Mouse (Mus musculus) ES-Bruce4 (cell line): Measurements from ENCODE around the gene Bcl11b. TPM values are rescaled to one million over a fixed set of nuclear protein-coding genes. Genes with fewer than 3 reads are reported as not detected.

Experiments used
- H3K27ac ChIP-seq: 2 replicates; pipeline ENCODE4 v1.5.1; 2012; ENCODE audit warnings: low read length, inconsistent platforms; ENCODE audit not compliant: insufficient read depth
- H3K27me3 ChIP-seq: 2 replicates; pipeline ENCODE4 v1.6.1; 2012; ENCODE audit warnings: mild to moderate bottlenecking, low read length, inconsistent platforms; ENCODE audit not compliant: control insufficient read depth, poor library complexity, insufficient read depth, severe bottlenecking
- H3K36me3 ChIP-seq: 2 replicates; pipeline ENCODE4 v1.6.1; 2012; ENCODE audit warnings: inconsistent platforms, mild to moderate bottlenecking, low read length, moderate library complexity; ENCODE audit not compliant: control insufficient read depth, poor library complexity, insufficient read depth, severe bottlenecking
- H3K4me1 ChIP-seq: one replicate; pipeline ENCODE4 v1.8.1; 2011; ENCODE audit warnings: low read length; ENCODE audit not compliant: control insufficient read depth, insufficient read depth
- H3K4me3 ChIP-seq: 2 replicates; pipeline ENCODE4 v1.5.1; 2011; ENCODE audit warnings: low read depth, mild to moderate bottlenecking, low read length
- H3K9ac ChIP-seq: 2 replicates; pipeline ENCODE4 v1.6.1; 2012; ENCODE audit warnings: low read depth, mild to moderate bottlenecking, inconsistent platforms; ENCODE audit not compliant: poor library complexity, severe bottlenecking
- H3K9me3 ChIP-seq: replicated peaks from 2 replicates; pipeline ENCODE4 v1.6.1; 2012; ENCODE audit warnings: mild to moderate bottlenecking, low read length, inconsistent platforms; ENCODE audit not compliant: control insufficient read depth, poor library complexity, insufficient read depth, severe bottlenecking
- CTCF ChIP-seq: IDR thresholded peaks from one replicate; pipeline ENCODE4 v1.8.1; 2011; ENCODE audit warnings: low read depth, low read length
- EP300 ChIP-seq: IDR thresholded peaks from 2 replicates; pipeline ENCODE4 v1.6.1; 2011; ENCODE audit warnings: low read depth, low read length; ENCODE audit not compliant: insufficient read depth
- POLR2A ChIP-seq: IDR thresholded peaks from one replicate; pipeline ENCODE4 v1.8.1; 2011; ENCODE audit warnings: low read length; ENCODE audit not compliant: insufficient read depth
- polyA plus RNA-seq: library from polyadenylated mRNA; stranded (reverse); fragments of >200 nt; gene quantifications from 2 replicates; pipeline ENCODE4 v1.2.4, GENCODE M21; 2011; ENCODE audit warnings: low read depth; ENCODE audit not compliant: missing spikeins, insufficient read depth, insufficient read length

The Bcl11b gene
- polyA plus RNA-seq, 1 experiment = 0.69 TPM

DNA sequence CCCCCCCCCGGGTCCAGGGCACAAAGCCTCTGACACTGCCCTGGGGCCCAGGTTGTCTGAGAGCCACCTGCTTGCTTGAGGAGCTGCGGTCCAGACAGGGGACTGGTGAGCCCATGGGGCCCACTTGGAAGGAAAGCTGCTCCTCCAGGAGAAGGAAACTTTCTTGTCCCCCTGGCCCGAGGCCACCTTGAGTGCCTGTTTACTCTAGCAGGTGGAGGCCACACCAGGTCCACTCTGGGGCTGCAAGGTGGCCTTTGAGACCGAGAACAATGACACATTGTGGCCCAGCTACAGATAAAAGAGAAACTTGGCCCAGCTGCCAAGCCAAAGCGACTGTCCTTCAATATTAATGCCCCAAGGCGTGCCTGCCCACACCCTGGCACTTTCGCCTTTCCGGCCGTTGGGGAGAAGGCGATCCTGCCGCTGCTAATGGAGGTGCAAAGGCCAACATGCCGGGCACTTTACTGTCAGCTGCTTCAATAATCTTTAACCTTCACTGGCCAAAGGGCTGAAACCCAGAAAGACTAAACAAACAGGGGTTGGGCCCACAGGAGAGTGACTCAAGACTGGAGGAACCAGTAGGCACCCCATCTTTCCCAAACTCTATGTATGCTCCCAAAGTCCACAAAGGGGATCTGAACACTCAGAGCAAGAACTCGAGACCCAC lies 32.1 kb upstream of the Bcl11b start:
- H3K36me3 ChIP-seq = no peaks in the 10 kb centered on the region
- TF ChIP-seq EP300 (no peak), POLR2A (no peak), CTCF (no peak)
- H3K9ac ChIP-seq = no peak overlapping the region
- H3K4me1 ChIP-seq = no peaks in the 10 kb centered on the region
- no peaks in the 10 kb centered on the region for H3K27me3 ChIP-seq
- H3K9me3 ChIP-seq = no peaks in the 10 kb centered on the region
- no peak overlapping the region for H3K27ac ChIP-seq
- H3K4me3 ChIP-seq = no peak overlapping the region

DNA sequence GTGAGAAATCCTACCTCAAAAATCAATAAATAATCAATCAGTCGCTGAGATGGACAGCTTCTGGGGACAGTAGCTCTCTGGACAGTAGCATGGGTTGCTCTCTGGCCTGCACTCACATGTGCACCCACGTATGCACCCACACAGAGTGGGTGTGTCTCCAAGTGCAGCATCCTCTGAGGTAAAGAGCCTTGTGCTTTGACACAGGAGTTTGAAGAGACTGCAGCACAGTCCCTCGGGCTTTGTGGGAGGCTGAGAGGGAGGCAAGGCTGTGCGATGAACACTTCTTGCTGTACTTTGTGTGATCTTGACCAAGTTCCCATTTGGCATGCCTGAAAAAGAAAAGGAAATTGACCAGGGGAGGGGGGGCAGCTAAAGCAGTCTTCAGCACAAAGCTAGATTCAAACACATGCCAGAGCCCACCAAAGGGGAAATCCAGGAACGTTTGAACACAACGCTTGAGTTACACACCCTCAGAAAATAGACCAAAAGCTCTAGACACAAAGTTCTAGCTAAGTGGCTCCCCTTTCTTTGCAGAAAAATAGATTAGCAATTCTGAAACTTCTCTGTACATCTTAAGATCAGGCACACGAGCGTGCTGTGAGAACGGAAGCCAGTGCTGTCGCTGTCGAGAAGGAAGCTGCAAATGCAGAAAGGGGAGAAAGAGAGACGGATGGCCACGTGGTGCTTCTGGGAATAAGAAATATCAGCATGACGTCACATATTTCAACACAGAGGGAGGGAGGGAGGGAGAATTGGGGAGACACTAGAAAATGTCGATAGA lies 19.6 kb upstream of the Bcl11b start:
- H3K36me3 ChIP-seq = no peaks in the 10 kb centered on the region
- H3K9me3 ChIP-seq = no peaks in the 10 kb centered on the region
- no peak overlapping the region for H3K4me3 ChIP-seq
- H3K9ac ChIP-seq = no peak overlapping the region
- no peaks in the 10 kb centered on the region for H3K27me3 ChIP-seq
- no peak overlapping the region for H3K27ac ChIP-seq
- TF ChIP-seq CTCF = no peak
- no peak for TF ChIP-seq POLR2A
- H3K4me1 ChIP-seq = no peaks in the 10 kb centered on the region

DNA sequence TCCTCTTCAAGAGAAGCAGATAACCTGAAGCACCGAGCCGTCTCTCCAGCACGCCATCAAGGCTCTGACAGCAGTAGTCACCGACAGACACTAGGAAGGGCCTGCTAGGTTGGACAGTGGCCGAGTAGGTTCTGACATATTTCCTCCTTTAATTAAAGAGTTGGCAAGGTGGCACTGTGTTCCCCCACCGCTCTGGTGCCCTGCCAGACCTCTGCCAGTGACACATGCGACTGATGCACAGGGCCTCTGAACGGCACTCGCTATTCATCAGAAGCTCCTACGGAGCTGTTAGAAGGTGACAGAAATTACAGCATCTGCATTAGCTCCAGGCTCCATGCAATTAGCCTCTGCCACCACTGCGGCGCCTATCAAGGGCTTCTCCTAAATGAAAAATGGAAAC lies 8.6 kb upstream of the Bcl11b start:
- TF ChIP-seq POLR2A (no peak), EP300 (no peak), CTCF (no peak)
- H3K36me3 ChIP-seq = no peaks in the 10 kb centered on the region
- no peak overlapping the region for H3K27ac ChIP-seq
- no peak overlapping the region for H3K9ac ChIP-seq
- H3K4me3 ChIP-seq = no peak overlapping the region
- H3K27me3 ChIP-seq = no peaks in the 10 kb centered on the region
- H3K9me3 ChIP-seq = no peaks in the 10 kb centered on the region
- no peaks in the 10 kb centered on the region for H3K4me1 ChIP-seq

DNA sequence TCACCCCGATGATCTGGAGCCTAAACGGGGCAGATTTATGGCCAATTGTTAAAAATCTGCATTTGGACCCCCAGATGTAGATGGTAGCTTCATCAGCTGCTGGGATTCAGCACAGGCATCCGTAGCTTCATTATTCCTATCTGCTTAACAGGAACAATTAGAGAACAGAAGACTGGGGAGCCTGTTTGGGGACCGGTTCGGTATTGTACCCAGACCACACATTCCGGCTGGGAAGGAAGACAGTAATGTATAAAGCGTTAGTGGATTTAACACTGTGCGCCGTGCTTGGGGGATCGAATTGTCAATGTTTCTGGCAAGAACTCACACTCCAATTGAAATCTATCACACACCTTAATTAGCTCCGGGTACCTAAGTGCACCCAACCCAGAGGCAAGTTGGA lies 6.9 kb upstream of the Bcl11b start:
- TF ChIP-seq POLR2A (no peak), EP300 (no peak), CTCF (no peak)
- Histone ChIP-seq H3K27ac (no peak overlapping the region), H3K4me3 (no peak overlapping the region), H3K36me3 (no peaks in the 10 kb centered on the region), H3K9me3 (no peaks in the 10 kb centered on the region), H3K9ac (no peak overlapping the region), H3K4me1 (no peaks in the 10 kb centered on the region), H3K27me3 (no peaks in the 10 kb centered on the region)

DNA sequence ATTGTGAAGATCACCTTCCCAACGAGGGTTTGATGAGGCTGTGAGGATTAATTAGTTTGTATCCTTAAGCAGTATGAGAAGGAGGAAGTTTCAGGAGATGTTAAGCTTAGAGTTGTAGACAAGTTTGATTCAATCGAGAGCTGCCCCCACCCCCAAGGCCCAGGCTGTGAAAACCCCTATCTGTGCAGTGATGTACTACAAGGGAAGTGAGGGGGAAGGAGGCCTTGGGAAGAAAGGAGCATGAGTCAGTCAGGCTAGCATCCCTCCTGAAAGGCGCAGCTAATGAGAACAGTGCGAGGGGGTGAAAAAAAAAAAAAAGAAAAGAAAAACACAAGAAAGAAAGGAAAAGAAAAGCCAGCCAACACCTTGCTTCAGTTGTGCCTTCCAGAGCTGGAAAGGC lies 5.8 kb upstream of the Bcl11b start:
- TF ChIP-seq EP300 (no peak), CTCF (no peak), POLR2A (no peak)
- Histone ChIP-seq H3K36me3 (no peaks in the 10 kb centered on the region), H3K9me3 (no peaks in the 10 kb centered on the region), H3K27me3 (no peaks in the 10 kb centered on the region), H3K9ac (no peak overlapping the region), H3K27ac (no peak overlapping the region), H3K4me3 (no peak overlapping the region), H3K4me1 (no peaks in the 10 kb centered on the region)
